Mouse (Mus musculus): ENCODE results near the gene Enpep. TPM values are rescaled to one million over a fixed set of nuclear protein-coding genes. Genes with fewer than 3 reads are reported as not detected.

The Enpep gene
- total RNA-seq, 1 experiment, result 0.54 TPM

GRCm38 (mm10) chr3:129238664-129239258 lies 93.8 kb downstream of the Enpep start:
- H3K9me3 ChIP-seq (ENCODE audit: control insufficient read depth, insufficient read depth, low read depth, low read length), result no peaks in the 10 kb centered on the region
- no peak for TF ChIP-seq ZNF384 (IDR thresholded peaks at IDR 0.05; ENCODE audit: low read depth, low read length)
- no peak for TF ChIP-seq HCFC1 (IDR thresholded peaks at IDR 0.05; ENCODE audit: borderline replicate concordance, insufficient read depth, low read length)
- TF ChIP-seq CHD2 (IDR thresholded peaks at IDR 0.05; ENCODE audit: low read depth, low read length), result no peak
- no peak for TF ChIP-seq ZC3H11A (IDR thresholded peaks at IDR 0.05; ENCODE audit: borderline replicate concordance, low read depth, low read length)
- TF ChIP-seq MAFK (IDR thresholded peaks at IDR 0.05; ENCODE audit: insufficient read depth, low read depth, low read length), result no peak
- H3K27ac ChIP-seq (ENCODE audit: insufficient read depth, low read depth, low read length, poor library complexity, severe bottlenecking), result no peak overlapping the region
- H3K9ac ChIP-seq (ENCODE audit: insufficient read depth, low read depth, low read length, poor library complexity, severe bottlenecking), result no peak overlapping the region
- no peak for DNase-seq (ENCODE audit: low read depth, low spot score)
- in situ Hi-C loops (cut with MboI; ENCODE audit: low sequenced_read_pairs in 2 of 2, unreplicated experiment in 2 of 2), result no loop called here
- H3K36me3 ChIP-seq (ENCODE audit: control insufficient read depth, insufficient read depth, low read length, poor library complexity, severe bottlenecking), result no peaks in the 10 kb centered on the region
- H3K4me1 ChIP-seq (ENCODE audit: control insufficient read depth in 2 of 2, insufficient read depth in 2 of 2, low read length in 2 of 2, poor library complexity in 1 of 2), result peaks cover 0 to 4% of the 10 kb centered on the region in 2 experiments; a peak in 1 of 4 replicates
- H3K4me3 ChIP-seq (ENCODE audit: insufficient read depth in 1 of 2, low read depth in 1 of 2, low read length in 2 of 2, poor library complexity in 1 of 2, severe bottlenecking in 1 of 2), result 0 out of 4 replicates have a peak overlapping the region, but pooled peaks of 1 of the 2 experiments have one; percentile 31

GRCm38 (mm10) chr3:129238010-129238409 lies 94.5 kb downstream of the Enpep start:
- in situ Hi-C loops (cut with MboI; ENCODE audit: low sequenced_read_pairs in 2 of 2, unreplicated experiment in 2 of 2), result no loop called here
- no peak for DNase-seq (ENCODE audit: low read depth, low spot score)
- peaks cover 0 to 4% of the 10 kb centered on the region in 2 experiments; a peak in 1 of 4 replicates for H3K4me1 ChIP-seq (ENCODE audit: control insufficient read depth in 2 of 2, insufficient read depth in 2 of 2, low read length in 2 of 2, poor library complexity in 1 of 2)
- H3K9ac ChIP-seq (ENCODE audit: insufficient read depth, low read depth, low read length, poor library complexity, severe bottlenecking), result no peak overlapping the region
- H3K27ac ChIP-seq (ENCODE audit: insufficient read depth, low read depth, low read length, poor library complexity, severe bottlenecking), result no peak overlapping the region
- H3K4me3 ChIP-seq (ENCODE audit: insufficient read depth in 1 of 2, low read depth in 1 of 2, low read length in 2 of 2, poor library complexity in 1 of 2, severe bottlenecking in 1 of 2), result no peak overlapping the region
- TF ChIP-seq CHD2 (IDR thresholded peaks at IDR 0.05; ENCODE audit: low read depth, low read length) (no peak), ZC3H11A (IDR thresholded peaks at IDR 0.05; ENCODE audit: borderline replicate concordance, low read depth, low read length) (no peak), ZNF384 (IDR thresholded peaks at IDR 0.05; ENCODE audit: low read depth, low read length) (no peak), MAFK (IDR thresholded peaks at IDR 0.05; ENCODE audit: insufficient read depth, low read depth, low read length) (no peak), HCFC1 (IDR thresholded peaks at IDR 0.05; ENCODE audit: borderline replicate concordance, insufficient read depth, low read length) (no peak)
- no peaks in the 10 kb centered on the region for H3K36me3 ChIP-seq (ENCODE audit: control insufficient read depth, insufficient read depth, low read length, poor library complexity, severe bottlenecking)
- no peaks in the 10 kb centered on the region for H3K9me3 ChIP-seq (ENCODE audit: control insufficient read depth, insufficient read depth, low read depth, low read length)

DNA sequence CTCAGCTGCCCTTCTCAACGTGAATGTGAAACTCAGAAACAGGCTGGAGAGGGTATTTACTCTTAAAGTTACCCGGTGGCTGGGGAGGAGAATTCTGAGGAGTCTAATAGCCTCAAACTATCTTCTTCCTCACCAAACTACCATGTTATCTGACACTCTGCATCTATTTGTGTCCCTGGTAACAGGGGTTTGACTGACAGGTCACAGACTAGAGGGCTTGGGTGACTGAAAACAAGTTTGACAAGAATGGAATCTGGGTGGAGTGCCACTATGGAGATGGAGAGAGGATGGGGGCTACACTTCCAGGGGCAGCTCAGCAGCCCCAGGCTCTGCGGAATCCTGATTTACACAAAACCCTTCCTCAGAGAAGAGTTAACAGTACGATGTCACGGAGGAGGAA lies 105.2 kb downstream of the Enpep start:
- H3K4me1 ChIP-seq (ENCODE audit: control insufficient read depth in 2 of 2, insufficient read depth in 2 of 2, low read length in 2 of 2, poor library complexity in 1 of 2), result peaks cover 0 to 16% of the 10 kb centered on the region in 2 experiments; a peak in 1 of 4 replicates
- no peak overlapping the region for H3K4me3 ChIP-seq (ENCODE audit: insufficient read depth in 1 of 2, low read depth in 1 of 2, low read length in 2 of 2, poor library complexity in 1 of 2, severe bottlenecking in 1 of 2)
- in situ Hi-C loops (cut with MboI; ENCODE audit: low sequenced_read_pairs in 2 of 2, unreplicated experiment in 2 of 2), result no loop called here
- no peaks in the 10 kb centered on the region for H3K9me3 ChIP-seq (ENCODE audit: control insufficient read depth, insufficient read depth, low read depth, low read length)
- H3K27ac ChIP-seq (ENCODE audit: insufficient read depth, low read depth, low read length, poor library complexity, severe bottlenecking), result no peak overlapping the region
- TF ChIP-seq ZNF384 (IDR thresholded peaks at IDR 0.05; ENCODE audit: low read depth, low read length) (no peak), MAFK (IDR thresholded peaks at IDR 0.05; ENCODE audit: insufficient read depth, low read depth, low read length) (no peak), HCFC1 (IDR thresholded peaks at IDR 0.05; ENCODE audit: borderline replicate concordance, insufficient read depth, low read length) (no peak), CHD2 (IDR thresholded peaks at IDR 0.05; ENCODE audit: low read depth, low read length) (no peak), ZC3H11A (IDR thresholded peaks at IDR 0.05; ENCODE audit: borderline replicate concordance, low read depth, low read length) (no peak)
- DNase-seq (ENCODE audit: low read depth, low spot score), result no peak
- no peak overlapping the region for H3K9ac ChIP-seq (ENCODE audit: insufficient read depth, low read depth, low read length, poor library complexity, severe bottlenecking)
- H3K36me3 ChIP-seq (ENCODE audit: control insufficient read depth, insufficient read depth, low read length, poor library complexity, severe bottlenecking), result no peaks in the 10 kb centered on the region

- no peak for TF ChIP-seq CHD2 (IDR thresholded peaks at IDR 0.05; ENCODE audit: low read depth, low read length)
- TF ChIP-seq MAFK (IDR thresholded peaks at IDR 0.05; ENCODE audit: insufficient read depth, low read depth, low read length), result no peak
- no peak for TF ChIP-seq HCFC1 (IDR thresholded peaks at IDR 0.05; ENCODE audit: borderline replicate concordance, insufficient read depth, low read length)
- no peak for TF ChIP-seq ZNF384 (IDR thresholded peaks at IDR 0.05; ENCODE audit: low read depth, low read length)
- TF ChIP-seq ZC3H11A (IDR thresholded peaks at IDR 0.05; ENCODE audit: borderline replicate concordance, low read depth, low read length), result no peak
- H3K9ac ChIP-seq (ENCODE audit: insufficient read depth, low read depth, low read length, poor library complexity, severe bottlenecking), result no peak overlapping the region
- no peak overlapping the region for H3K4me3 ChIP-seq (ENCODE audit: insufficient read depth in 1 of 2, low read depth in 1 of 2, low read length in 2 of 2, poor library complexity in 1 of 2, severe bottlenecking in 1 of 2)
- in situ Hi-C loops (cut with MboI; ENCODE audit: low sequenced_read_pairs in 2 of 2, unreplicated experiment in 2 of 2), result no loop called here
- H3K36me3 ChIP-seq (ENCODE audit: control insufficient read depth, insufficient read depth, low read length, poor library complexity, severe bottlenecking), result no peaks in the 10 kb centered on the region
- DNase-seq (ENCODE audit: low read depth, low spot score), result no peak
- H3K27ac ChIP-seq (ENCODE audit: insufficient read depth, low read depth, low read length, poor library complexity, severe bottlenecking), result no peak overlapping the region
- no peaks in the 10 kb centered on the region for H3K9me3 ChIP-seq (ENCODE audit: control insufficient read depth, insufficient read depth, low read depth, low read length)
- peaks cover 0 to 16% of the 10 kb centered on the region in 2 experiments; a peak in 1 of 4 replicates for H3K4me1 ChIP-seq (ENCODE audit: control insufficient read depth in 2 of 2, insufficient read depth in 2 of 2, low read length in 2 of 2, poor library complexity in 1 of 2)
Observed at GRCm38 (mm10) chr3:129226681-129227080, 105.8 kb downstream of the Enpep start.
